Mouse (Mus musculus) heart, embryonic 11.5 days (tissue): ENCODE results near the gene Orc3. TPM values are rescaled to one million over a fixed set of nuclear protein-coding genes. Genes with fewer than 3 reads are reported as not detected.
A peak's percentile ranks its signal among the peaks of the same experiment; 100 is the strongest.
"Not testable (repeated sequence)": the region's sequence is repeated elsewhere in the genome, so short reads cannot be mapped to it uniquely, and the experiment has no call there.

Source experiments
- ATAC-seq: fragments of 200-750 bp; cut with Nextera tagmentation; replicated peaks from 2 replicates; pipeline ENCODE4 v1.8.0; 2017; ENCODE audit warnings: moderate library complexity; ENCODE audit not compliant: insufficient number of reproducible peaks, low FRiP score, low TSS enrichment
- H3K27ac ChIP-seq: fragments of 300-500 bp; sonication (generic); 2 replicates; pipeline ENCODE4 v1.5.1; 2014; ENCODE audit warnings: mild to moderate bottlenecking, low read depth, low read length
- H3K27me3 ChIP-seq: fragments of 300-500 bp; sonication (generic); 2 replicates; pipeline ENCODE4 v1.6.1; 2014; ENCODE audit warnings: mild to moderate bottlenecking, low read length, mixed read lengths; ENCODE audit not compliant: control insufficient read depth, insufficient read depth
- H3K36me3 ChIP-seq: fragments of 300-500 bp; sonication (generic); 2 replicates; pipeline ENCODE4 v1.6.1; 2014; ENCODE audit warnings: mild to moderate bottlenecking, low read length, moderate library complexity, mixed read lengths; ENCODE audit not compliant: control insufficient read depth, insufficient read depth
- H3K4me1 ChIP-seq: fragments of 300-500 bp; sonication (generic); 2 replicates; pipeline ENCODE4 v1.6.1; 2014; ENCODE audit warnings: low read length; ENCODE audit not compliant: control insufficient read depth, insufficient read depth
- H3K4me2 ChIP-seq: fragments of 300-500 bp; sonication (generic); 2 replicates; pipeline ENCODE4 v1.6.1; 2014; ENCODE audit warnings: mild to moderate bottlenecking, moderate library complexity
- H3K4me3 ChIP-seq: fragments of 300-500 bp; sonication (generic); 2 replicates; pipeline ENCODE4 v1.5.1; 2014; ENCODE audit warnings: low read depth, low read length
- H3K9ac ChIP-seq: fragments of 300-500 bp; sonication (generic); 2 replicates; pipeline ENCODE4 v1.6.1; 2014; ENCODE audit warnings: mild to moderate bottlenecking, low read depth, low read length, moderate library complexity
- H3K9me3 ChIP-seq: fragments of 300-500 bp; sonication (generic); replicated peaks from 2 replicates; pipeline ENCODE4 v1.6.1; 2016; ENCODE audit warnings: low read length; ENCODE audit not compliant: control insufficient read depth
- WGBS: fragments of 180-500 bp; shearing (Covaris S2); extraction: QIAGEN DNeasy Blood & Tissue Kit; methylation state at CpG from one replicate; pipeline ENCODE4 v1.1.7; 2014; ENCODE audit not compliant: insufficient replicate concordance; 5-methylcytosine and 5-hydroxymethylcytosine counted together
- polyA plus RNA-seq: library from polyadenylated mRNA; unstranded; fragments of >200 nt; fragmentation: Nextera tagmentation; extraction: Ambion mirVana; gene quantifications from 2 replicates; pipeline ENCODE4 v1.2.1, GENCODE M21; 2014

The Orc3 gene
- polyA plus RNA-seq, 1 experiment from 2014 or later = 84.7 TPM

- Histone ChIP-seq H3K9ac (peak overlapping the region; percentile 91), H3K9me3 (no peaks in the 10 kb centered on the region), H3K4me1 (peaks cover 14% of the 10 kb centered on the region), H3K27ac (no peak overlapping the region), H3K36me3 (peaks cover 3% of the 10 kb centered on the region; the same call in 1 of the 2 replicates), H3K4me2 (peak overlapping the region; percentile 68), H3K27me3 (no peaks in the 10 kb centered on the region), H3K4me3 (peak overlapping the region; percentile 69)
- ATAC-seq = no peak
- WGBS = 78% methylated on average over 6 of the region's 6 CpGs
Observed at GRCm38 (mm10) chr4:34613571-34614145, 1.1 kb downstream of the Orc3 start.

- 93% methylated on average over 10 of the region's 10 CpGs for WGBS
- no peak overlapping the region for H3K9ac ChIP-seq
- H3K27me3 ChIP-seq = no peaks in the 10 kb centered on the region
- H3K4me1 ChIP-seq = no peaks in the 10 kb centered on the region
- peaks cover 14% of the 10 kb centered on the region for H3K36me3 ChIP-seq
- no peak overlapping the region for H3K4me2 ChIP-seq
- no peak for ATAC-seq
- no peaks in the 10 kb centered on the region for H3K9me3 ChIP-seq
- no peak overlapping the region for H3K4me3 ChIP-seq
- no peak overlapping the region for H3K27ac ChIP-seq
Observed at GRCm38 (mm10) chr4:34606658-34607057, 8.1 kb downstream of the Orc3 start.

GRCm38 (mm10) chr4:34603123-34603522 lies 11.6 kb downstream of the Orc3 start:
- no peak for ATAC-seq
- Histone ChIP-seq H3K4me1 (no peaks in the 10 kb centered on the region), H3K36me3 (peaks cover 11% of the 10 kb centered on the region), H3K9ac (no peak overlapping the region), H3K27ac (no peak overlapping the region), H3K4me3 (no peak overlapping the region), H3K4me2 (no peak overlapping the region), H3K9me3 (no peaks in the 10 kb centered on the region), H3K27me3 (no peaks in the 10 kb centered on the region)
- WGBS = 94% methylated on average over 6 of the region's 6 CpGs

- H3K27ac ChIP-seq = peak overlapping the region; percentile 29; the same call in 1 of the 2 replicates
- no peak for ATAC-seq
- no peaks in the 10 kb centered on the region for H3K27me3 ChIP-seq
- 0 out of 2 replicates have a peak, but pooled peaks cover 2% of the 10 kb centered on the region for H3K4me1 ChIP-seq
- peaks cover 14% of the 10 kb centered on the region for H3K36me3 ChIP-seq
- H3K4me3 ChIP-seq = no peak overlapping the region
- no peaks in the 10 kb centered on the region for H3K9me3 ChIP-seq
- no peak overlapping the region for H3K9ac ChIP-seq
- 71% methylated on average over 7 of the region's 7 CpGs for WGBS
- no peak overlapping the region for H3K4me2 ChIP-seq
Observed at GRCm38 (mm10) chr4:34584871-34585607, 29.7 kb downstream of the Orc3 start.

GRCm38 (mm10) chr4:34583427-34583826 lies 31.3 kb downstream of the Orc3 start:
- Histone ChIP-seq H3K4me1 (peaks cover 8% of the 10 kb centered on the region; the same call in 1 of the 2 replicates), H3K27me3 (no peaks in the 10 kb centered on the region), H3K4me3 (no peak overlapping the region), H3K9me3 (no peaks in the 10 kb centered on the region), H3K27ac (no peak overlapping the region), H3K36me3 (peaks cover 21% of the 10 kb centered on the region), H3K4me2 (no peak overlapping the region), H3K9ac (no peak overlapping the region)
- ATAC-seq = no peak
- WGBS = 92% methylated on average over 3 of the region's 3 CpGs

GRCm38 (mm10) chr4:34582476-34582875 lies 32.3 kb downstream of the Orc3 start:
- no peak for ATAC-seq
- no peaks in the 10 kb centered on the region for H3K27me3 ChIP-seq
- H3K27ac ChIP-seq = no peak overlapping the region
- H3K9ac ChIP-seq = no peak overlapping the region
- 73% methylated on average over 5 of the region's 5 CpGs for WGBS
- H3K4me2 ChIP-seq = no peak overlapping the region
- no peak overlapping the region for H3K4me3 ChIP-seq
- H3K4me1 ChIP-seq = peaks cover 8% of the 10 kb centered on the region; the same call in 1 of the 2 replicates
- peaks cover 21% of the 10 kb centered on the region for H3K36me3 ChIP-seq
- no peaks in the 10 kb centered on the region for H3K9me3 ChIP-seq

- no peaks in the 10 kb centered on the region for H3K27me3 ChIP-seq
- ATAC-seq = no peak
- peaks cover 8% of the 10 kb centered on the region; the same call in 1 of the 2 replicates for H3K4me1 ChIP-seq
- H3K4me2 ChIP-seq = no peak overlapping the region
- no peaks in the 10 kb centered on the region for H3K9me3 ChIP-seq
- H3K9ac ChIP-seq = no peak overlapping the region
- no peak overlapping the region for H3K27ac ChIP-seq
- WGBS = 65% methylated on average over 7 of the region's 7 CpGs
- H3K36me3 ChIP-seq = peaks cover 21% of the 10 kb centered on the region
- H3K4me3 ChIP-seq = no peak overlapping the region
Observed at GRCm38 (mm10) chr4:34581990-34582389, 32.8 kb downstream of the Orc3 start.

GRCm38 (mm10) chr4:34581489-34581888 lies 33.3 kb downstream of the Orc3 start:
- H3K4me2 ChIP-seq, H3K27ac ChIP-seq, H3K9me3 ChIP-seq, H3K4me1 ChIP-seq, H3K4me3 ChIP-seq, H3K9ac ChIP-seq, H3K27me3 ChIP-seq, ATAC-seq: not testable (repeated sequence)
- 66% methylated on average over 1 of the region's 1 CpGs for WGBS
- H3K36me3 ChIP-seq = peaks cover 21% of the 10 kb centered on the region
